ENCODE assay signal across 8 mouse cellular contexts in the genomic region with DNA sequence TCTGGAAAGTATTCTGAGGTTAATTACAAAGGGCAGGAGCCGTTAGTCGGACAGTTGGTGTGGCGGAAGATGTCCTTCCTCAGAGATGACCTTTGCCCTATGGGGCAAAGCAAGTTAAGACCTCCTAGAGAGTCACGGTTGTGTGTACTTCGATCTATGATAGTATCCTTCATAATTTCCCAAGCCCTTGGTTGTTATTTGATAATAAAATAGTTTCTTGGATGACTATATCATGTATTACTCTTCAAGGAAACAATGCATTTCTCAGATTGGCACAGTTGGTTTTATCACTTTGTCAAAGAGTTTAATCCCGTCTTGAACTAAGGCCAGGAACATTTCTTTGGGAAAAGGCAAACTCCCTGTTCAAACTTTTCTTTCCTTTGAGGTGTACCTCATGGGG. TPM values are rescaled to one million over a fixed set of nuclear protein-coding genes. Genes with fewer than 3 reads are reported as not detected.
DNase-seq lines count a peak whose midpoint lies in the region; ATAC-seq and TF ChIP-seq lines count a peak whose summit lies in the region.

A gene (minus strand): TSS at position 101 of the 400 bp plus-strand sequence.

- peak within 1 kb of the TSS; percentile 98 for H3K4me2 ChIP-seq in heart, embryonic 16.5 days (ENCODE audit: low read depth, low read length)
- H3K4me2 ChIP-seq in neural tube, embryonic 12.5 days (replicated peaks) = peak within 1 kb of the TSS; percentile 84

- H3K4me3 ChIP-seq in heart, embryonic 16.5 days (ENCODE audit: low read length) = peak within 1 kb of the TSS; percentile 68
- H3K4me3 ChIP-seq in G1E (ENCODE audit: low read depth, low read length) = peak within 1 kb of the TSS; percentile 72
- H3K4me3 ChIP-seq in forebrain, embryonic 10.5 days = peak within 1 kb of the TSS; percentile 70
- H3K4me3 ChIP-seq in neural tube, embryonic 12.5 days = peak within 1 kb of the TSS; percentile 55

- no peak for DNase-seq in heart, postnatal 4 days
- no peak for DNase-seq in G1E (ENCODE audit: low spot score)
- no peak for DNase-seq in forebrain, embryonic 10.5 days (ENCODE audit: extremely low spot score, low spot score)
- no peak for DNase-seq in left cerebral cortex, postnatal 25 days (ENCODE audit: low spot score in 2 of 2)
- no peak for DNase-seq in cerebellum, adult 11 months

- intact Hi-C loops in left cerebral cortex, postnatal 25 days (cut with DNase I) = loop anchor here (5.0 kb wide), 1 partner anchor 70 kb away; no protein-coding TSS in a partner anchor

- no peaks in the 10 kb centered on the region for H3K9me3 ChIP-seq in heart, embryonic 16.5 days (replicated peaks; ENCODE audit: control insufficient read depth, low read length)
- H3K9me3 ChIP-seq in G1E (replicated peaks) = no peaks in the 10 kb centered on the region
- H3K9me3 ChIP-seq in forebrain, embryonic 10.5 days = no peaks in the 10 kb centered on the region
- no peaks in the 10 kb centered on the region for H3K9me3 ChIP-seq in neural tube, embryonic 12.5 days

- H3K9ac ChIP-seq in heart, embryonic 16.5 days (ENCODE audit: low read length) = peak within 1 kb of the TSS; percentile 82
- peak within 1 kb of the TSS; percentile 66 for H3K9ac ChIP-seq in neural tube, embryonic 12.5 days

- TF ChIP-seq CTCF in G1E (IDR thresholded peaks at IDR 0.05; ENCODE audit: low read depth, low read length) = no peak

- H3K36me3 ChIP-seq in heart, embryonic 16.5 days (ENCODE audit: control insufficient read depth, insufficient read depth) = peaks cover 11% of the 10 kb centered on the region
- H3K36me3 ChIP-seq in G1E (replicated peaks) = peaks cover 31% of the 10 kb centered on the region
- peaks cover 13% of the 10 kb centered on the region for H3K36me3 ChIP-seq in forebrain, embryonic 10.5 days (replicated peaks)
- peaks cover 11% of the 10 kb centered on the region; the same call in 1 of the 2 replicates for H3K36me3 ChIP-seq in neural tube, embryonic 12.5 days

- 0 out of 2 replicates have a peak, but pooled peaks have one; percentile 1 for ATAC-seq in heart, embryonic 16.5 days (replicated peaks; ENCODE audit: extremely low read depth, insufficient read depth, low FRiP score)
- ATAC-seq in G1E (ENCODE audit: extremely low read depth, insufficient number of reproducible peaks, low FRiP score, poor library complexity, severe bottlenecking) = no peak
- no peak for ATAC-seq in neural tube, embryonic 12.5 days (ENCODE audit: low FRiP score, low read depth)
- no peak for ATAC-seq in frontal cortex, adult (ENCODE audit: low TSS enrichment)

- H3K27ac ChIP-seq in heart, embryonic 16.5 days (ENCODE audit: low read length) = peak within 1 kb of the TSS; percentile 52
- H3K27ac ChIP-seq in forebrain, embryonic 10.5 days = peak within 1 kb of the TSS; percentile 84
- no peak within 1 kb of the TSS for H3K27ac ChIP-seq in neural tube, embryonic 12.5 days

- peaks cover 11% of the 10 kb centered on the region for H3K4me1 ChIP-seq in heart, embryonic 16.5 days (ENCODE audit: control insufficient read depth, insufficient read depth, low read length)
- H3K4me1 ChIP-seq in G1E (ENCODE audit: insufficient read depth, low read depth, low read length) = peaks cover 35% of the 10 kb centered on the region
- peaks cover 15% of the 10 kb centered on the region for H3K4me1 ChIP-seq in forebrain, embryonic 10.5 days
- peaks cover 11% of the 10 kb centered on the region for H3K4me1 ChIP-seq in neural tube, embryonic 12.5 days

- H3K27me3 ChIP-seq in heart, embryonic 16.5 days (ENCODE audit: control insufficient read depth, insufficient read depth, low read length) = no peaks in the 10 kb centered on the region
- 0 out of 2 replicates have a peak, but pooled peaks cover 5% of the 10 kb centered on the region for H3K27me3 ChIP-seq in G1E (ENCODE audit: insufficient read depth, low read length)
- no peaks in the 10 kb centered on the region for H3K27me3 ChIP-seq in forebrain, embryonic 10.5 days (ENCODE audit: poor library complexity, severe bottlenecking)
- no peaks in the 10 kb centered on the region for H3K27me3 ChIP-seq in neural tube, embryonic 12.5 days (replicated peaks)

- 60% methylated on average over 6 of the region's 6 CpGs for WGBS in heart, embryonic 16.5 days
- 58% methylated on average over 6 of the region's 6 CpGs for WGBS in forebrain, embryonic 10.5 days
- 68% methylated on average over 6 of the region's 6 CpGs for WGBS in neural tube, embryonic 12.5 days

RNA-seq across cellular contexts. Expression of the gene that starts here (rescaled TPM):
- polyA plus RNA-seq in heart, embryonic 16.5 days (2015; fragmentation: Nextera tagmentation; extraction: Ambion mirVana) = 13.2 and 13.8 TPM in 2 replicates
- 10 to 100 TPM in 1 of 2 experiments, 1 to 10 TPM in 1; 9.8 to 10.3 TPM for total RNA-seq in heart, postnatal 4 days (2021)
- total RNA-seq in G1E (2014; fragmentation: Nextera tagmentation) = 26.5 and 49.6 TPM in 2 replicates
- 55.6 and 58.1 TPM in 2 replicates for total RNA-seq in G1E (2017)
- polyA plus RNA-seq in G1E (2012) = 1.4 and 1.5 TPM in 2 replicates
- 19.7 and 20.7 TPM in 2 replicates for polyA plus RNA-seq in forebrain, embryonic 10.5 days (2016; fragmentation: Nextera tagmentation; extraction: Ambion mirVana)
- total RNA-seq in left cerebral cortex, postnatal 25 days (2021) = 10 to 100 TPM; 19.6 to 21.3 TPM
- polyA plus RNA-seq in neural tube, embryonic 12.5 days (2016; fragmentation: Nextera tagmentation; extraction: Ambion mirVana) = 21.7 and 23.5 TPM in 2 replicates
